Mouse (Mus musculus) spleen, adult 2 months (tissue): ENCODE data around the gene Olfr99.

ENCODE experiments used
- CTCF ChIP-seq: fragments of 200-500 bp; IDR thresholded peaks from 2 replicates; pipeline ENCODE4 v1.5.1; 2011; ENCODE audit warnings: mild to moderate bottlenecking, inconsistent platforms; ENCODE audit not compliant: insufficient read depth, insufficient read length, insufficient replicate concordance; ENCODE audit errors: extremely low read depth
- POLR2A ChIP-seq: fragments of 200-500 bp; IDR thresholded peaks from 2 replicates; pipeline ENCODE4 v1.6.1; 2011; ENCODE audit warnings: low read depth, low read length, inconsistent platforms

GRCm38 (mm10) chr17:37270058-37270701 is 13.1 kb downstream of the Olfr99 start, which contains the start of gene H2-M3:
- TF ChIP-seq CTCF (no peak), POLR2A (peak; percentile 76)
